Mouse (Mus musculus): ENCODE data around the gene Hmga1. TPM values are rescaled to one million over a fixed set of nuclear protein-coding genes. Genes with fewer than 3 reads are reported as not detected.

Gene Hmga1
- total and polyA plus RNA-seq, 3 experiments = 43.8 to 88.7 (median 83.7) TPM

DNA sequence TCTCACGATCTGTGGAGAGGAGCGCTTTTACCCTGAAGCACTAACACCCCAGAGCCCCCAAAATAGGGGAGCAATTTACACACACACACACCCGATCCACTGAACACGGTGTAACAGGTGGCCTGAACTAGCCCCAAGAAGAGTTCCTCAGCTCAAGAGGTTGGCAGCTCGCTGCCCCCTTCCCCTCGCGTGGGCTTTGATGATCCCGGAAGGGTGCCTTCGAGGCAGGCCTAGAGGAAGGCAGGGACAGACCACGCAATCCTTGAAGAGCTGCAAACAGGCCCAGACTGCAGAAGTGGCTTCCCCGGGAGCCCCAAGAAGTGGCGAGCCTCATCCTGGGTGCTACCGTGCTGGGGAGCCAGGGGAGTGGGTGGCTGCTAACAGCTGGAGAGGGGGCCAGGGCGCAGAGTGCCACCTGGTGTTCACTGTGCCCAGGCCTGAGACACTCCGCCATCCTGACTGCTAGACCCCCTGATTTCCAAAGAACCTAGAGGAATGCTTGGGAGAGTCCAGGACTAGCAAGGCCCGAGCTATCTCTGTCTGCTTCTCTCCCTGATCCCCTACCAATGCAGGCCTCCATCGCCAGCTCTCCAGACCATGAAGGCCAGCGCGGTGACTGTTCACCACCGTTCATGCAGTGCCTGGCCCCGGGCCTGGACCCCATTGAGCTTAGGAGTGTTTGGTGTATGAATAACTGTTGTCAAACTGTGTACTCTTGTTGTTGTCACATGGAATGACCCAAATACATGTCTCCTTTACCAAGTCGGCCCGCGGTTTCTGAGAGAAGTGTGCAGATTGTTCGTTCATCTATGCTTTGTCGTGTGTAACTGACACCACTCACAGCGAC is 42.2 kb upstream of the Hmga1 start:
- Histone ChIP-seq H3K4me2 (ENCODE audit: insufficient read depth, low read depth, poor library complexity, severe bottlenecking) (no peak overlapping the region), H3K4me1 (ENCODE audit: control insufficient read depth in 1 of 2, insufficient read depth in 2 of 2) (no peaks in the 10 kb centered on the region), H3K36me3 (replicated peaks in 1 of 2; ENCODE audit: control insufficient read depth in 1 of 2, insufficient read depth in 1 of 2, low read length in 1 of 2) (no peaks in the 10 kb centered on the region), H3K27ac (ENCODE audit: insufficient read depth, low read depth) (no peak overlapping the region), H3K79me2 (replicated peaks; ENCODE audit: control insufficient read depth, extremely low read depth, insufficient read depth, poor library complexity, severe bottlenecking) (no peaks in the 10 kb centered on the region), H3K27me3 (replicated peaks) (peaks cover 71% of the 10 kb centered on the region), H3K9ac (ENCODE audit: insufficient read depth, low read depth) (no peak overlapping the region), H3K4me3 (replicated peaks in 1 of 3; ENCODE audit: low read depth in 2 of 3, low read length in 2 of 3, poor library complexity in 1 of 3) (no peak overlapping the region), H3K9me3 (replicated peaks; ENCODE audit: low read length) (peaks cover 17% of the 10 kb centered on the region)
- DNase-seq (ENCODE audit: extremely low read depth) = no peak
- TF ChIP-seq CTCF (conservative IDR thresholded peaks at IDR 0.05 in 1 of 2, IDR thresholded peaks at IDR 0.05 in 1 of 2; ENCODE audit: low read depth in 2 of 2, low read length in 2 of 2) (peak in 1 of 2 experiments; percentile 21; a peak in 2 of 4 replicates), MAFK (IDR thresholded peaks at IDR 0.05; ENCODE audit: insufficient replicate concordance, low read length) (no peak), SMC3 (IDR thresholded peaks at IDR 0.05; ENCODE audit: low read depth, low read length) (peak; percentile 16; the same call in 1 of the 2 replicates)
- in situ Hi-C loops (cut with MboI; ENCODE audit: low pct_ligation_motif_present, low pct_unique_long_range_greater_than_20kb, low sequenced_read_pairs) (loop anchor here (25.0 kb wide), 1 partner anchor 477 kb away; the partner anchor contains the start of gene Bak1), dilution Hi-C loops (cut with MboI; ENCODE audit: extremely low pct_ligation_motif_present, extremely low pct_unique_long_range_greater_than_20kb, low sequenced_read_pairs) (no loop called here)

DNA sequence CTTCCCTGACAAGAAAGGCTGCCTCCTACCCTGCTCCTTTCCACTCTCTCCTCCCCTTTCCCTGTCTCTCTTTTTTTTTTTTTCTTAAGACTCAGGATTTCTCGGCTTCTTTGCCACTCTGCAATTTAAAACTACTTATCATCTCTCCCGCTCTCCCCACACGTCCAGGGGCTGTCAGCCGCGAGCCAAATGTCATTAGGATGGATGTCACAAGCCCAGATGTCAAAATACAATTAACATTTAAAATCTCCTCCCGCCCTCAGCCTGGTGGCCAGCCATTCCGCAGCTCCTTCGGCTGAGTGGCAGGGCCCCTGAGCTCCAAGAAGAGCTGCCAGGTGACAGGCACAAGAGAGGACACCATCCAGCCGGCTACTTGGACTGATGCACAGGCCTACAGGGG is 38.0 kb upstream of the Hmga1 start:
- TF ChIP-seq NELFE (IDR thresholded peaks at IDR 0.05; ENCODE audit: low read depth, low read length) (no peak), MXI1 (IDR thresholded peaks at IDR 0.05; ENCODE audit: low read depth, low read length) (no peak), UBTF (IDR thresholded peaks at IDR 0.05; ENCODE audit: low read depth, low read length) (no peak), SIN3A (IDR thresholded peaks at IDR 0.05; ENCODE audit: low read length) (no peak), MYC (IDR thresholded peaks at IDR 0.05; ENCODE audit: low read depth, low read length) (no peak), MAX (IDR thresholded peaks at IDR 0.05; ENCODE audit: low read length) (no peak), MAFK (IDR thresholded peaks at IDR 0.05; ENCODE audit: insufficient replicate concordance, low read length) (no peak), TCF12 (IDR thresholded peaks at IDR 0.05; ENCODE audit: low read depth, low read length) (no peak), JUN (IDR thresholded peaks at IDR 0.05; ENCODE audit: insufficient read depth, low read depth, low read length) (no peak), ELF1 (IDR thresholded peaks at IDR 0.05; ENCODE audit: low read depth, low read length) (no peak), RAD21 (IDR thresholded peaks at IDR 0.05; ENCODE audit: low read depth, low read length) (no peak)
- H3K27me3 ChIP-seq (replicated peaks) = peaks cover 84% of the 10 kb centered on the region
- DNase-seq (ENCODE audit: extremely low read depth) = no peak

More for the DNA sequence above, 38.0 kb upstream of the Hmga1 start:
- Histone ChIP-seq H3K9ac (ENCODE audit: insufficient read depth, low read depth) (no peak overlapping the region), H3K9me3 (replicated peaks; ENCODE audit: low read length) (peaks cover 6% of the 10 kb centered on the region), H3K4me2 (ENCODE audit: insufficient read depth, low read depth, poor library complexity, severe bottlenecking) (no peak overlapping the region), H3K4me1 (ENCODE audit: control insufficient read depth in 1 of 2, insufficient read depth in 2 of 2) (no peaks in the 10 kb centered on the region), H3K4me3 (replicated peaks in 1 of 3; ENCODE audit: low read depth in 2 of 3, low read length in 2 of 3, poor library complexity in 1 of 3) (no peak overlapping the region), H3K79me2 (replicated peaks; ENCODE audit: control insufficient read depth, extremely low read depth, insufficient read depth, poor library complexity, severe bottlenecking) (no peaks in the 10 kb centered on the region), H3K36me3 (replicated peaks in 1 of 2; ENCODE audit: control insufficient read depth in 1 of 2, insufficient read depth in 1 of 2, low read length in 1 of 2) (no peaks in the 10 kb centered on the region), H3K27ac (ENCODE audit: insufficient read depth, low read depth) (no peak overlapping the region)
- dilution Hi-C loops (cut with MboI; ENCODE audit: extremely low pct_ligation_motif_present, extremely low pct_unique_long_range_greater_than_20kb, low sequenced_read_pairs) (no loop called here), in situ Hi-C loops (cut with MboI; ENCODE audit: low pct_ligation_motif_present, low pct_unique_long_range_greater_than_20kb, low sequenced_read_pairs) (loop anchor here (5.0 to 25.0 kb wide), 3 partner anchors 326 to 481 kb away; partner anchors contain the start of genes Bak1 and Uqcc2)
